In genomic region chr8:90877430-90877975, GRCm38 (mm10) we compare ENCODE assay signal across 7 mouse cellular contexts. TPM values are rescaled to one million over a fixed set of nuclear protein-coding genes. Genes with fewer than 3 reads are reported as not detected.
DNase-seq lines count a peak whose midpoint lies in the region; ATAC-seq and TF ChIP-seq lines count a peak whose summit lies in the region.

No protein-coding gene starts in this region.

- no peak for ATAC-seq in megakaryocyte, adult 5-6 weeks (ENCODE audit: poor library complexity, severe bottlenecking)
- ATAC-seq in forebrain, embryonic 12.5 days (ENCODE audit: low FRiP score), result no peak; the same call in 1 of the 2 replicates
- ATAC-seq in kidney, postnatal 0 days (replicated peaks; ENCODE audit: low FRiP score, low read depth), result no peak
- ATAC-seq in neural tube, embryonic 13.5 days (ENCODE audit: low read depth), result peak; percentile 54; the same call in 1 of the 2 replicates

- peaks cover 63% of the 10 kb centered on the region for H3K4me1 ChIP-seq in megakaryocyte, embryonic 14.5 days
- H3K4me1 ChIP-seq in forebrain, embryonic 12.5 days, result peaks cover 25% of the 10 kb centered on the region
- H3K4me1 ChIP-seq in kidney, postnatal 0 days (replicated peaks; ENCODE audit: insufficient read depth, low read length), result peaks cover 7% of the 10 kb centered on the region
- peaks cover 35% of the 10 kb centered on the region for H3K4me1 ChIP-seq in neural tube, embryonic 13.5 days (replicated peaks)

- peak; percentile 26 for DNase-seq in kidney, postnatal 0 days (ENCODE audit: low spot score)
- DNase-seq in frontal cortex, postnatal 14 days (ENCODE audit: low spot score in 2 of 2), result no peak
- DNase-seq in cerebellum, adult 8-10 months, result no peak

- H3K36me3 ChIP-seq in megakaryocyte, embryonic 14.5 days (replicated peaks; ENCODE audit: low read length), result no peaks in the 10 kb centered on the region
- no peaks in the 10 kb centered on the region for H3K36me3 ChIP-seq in forebrain, embryonic 12.5 days (replicated peaks)
- H3K36me3 ChIP-seq in kidney, postnatal 0 days (ENCODE audit: insufficient read depth, low read length), result no peaks in the 10 kb centered on the region
- H3K36me3 ChIP-seq in neural tube, embryonic 13.5 days, result no peaks in the 10 kb centered on the region

- H3K27ac ChIP-seq in forebrain, embryonic 12.5 days, result peak overlapping the region; percentile 94
- peak overlapping the region; percentile 75 for H3K27ac ChIP-seq in kidney, postnatal 0 days
- H3K27ac ChIP-seq in neural tube, embryonic 13.5 days (replicated peaks), result peak overlapping the region; percentile 93

- peak overlapping the region; percentile 76 for H3K4me2 ChIP-seq in forebrain, embryonic 12.5 days
- peak overlapping the region; percentile 74 for H3K4me2 ChIP-seq in kidney, postnatal 0 days (ENCODE audit: low read length)
- peak overlapping the region; percentile 76 for H3K4me2 ChIP-seq in neural tube, embryonic 13.5 days

- no peaks in the 10 kb centered on the region for H3K9me3 ChIP-seq in megakaryocyte, embryonic 14.5 days
- no peaks in the 10 kb centered on the region for H3K9me3 ChIP-seq in forebrain, embryonic 12.5 days
- no peaks in the 10 kb centered on the region for H3K9me3 ChIP-seq in kidney, postnatal 0 days (replicated peaks; ENCODE audit: low read length)
- no peaks in the 10 kb centered on the region for H3K9me3 ChIP-seq in neural tube, embryonic 13.5 days

- peak overlapping the region; percentile 93 for H3K4me3 ChIP-seq in megakaryocyte, embryonic 14.5 days (replicated peaks)
- H3K4me3 ChIP-seq in forebrain, embryonic 12.5 days (replicated peaks), result peak overlapping the region; percentile 36
- H3K4me3 ChIP-seq in kidney, postnatal 0 days (replicated peaks; ENCODE audit: low read depth, low read length), result peak overlapping the region; percentile 48
- peak overlapping the region; percentile 41 for H3K4me3 ChIP-seq in neural tube, embryonic 13.5 days

- peak overlapping the region; percentile 41 for H3K9ac ChIP-seq in forebrain, embryonic 12.5 days
- peak overlapping the region; percentile 46 for H3K9ac ChIP-seq in kidney, postnatal 0 days (ENCODE audit: low read depth, low read length)
- peak overlapping the region; percentile 72 for H3K9ac ChIP-seq in neural tube, embryonic 13.5 days

- WGBS in forebrain, embryonic 12.5 days, result 2% methylated on average over 11 of the region's 11 CpGs
- WGBS in kidney, postnatal 0 days, result 8% methylated on average over 11 of the region's 11 CpGs
- WGBS in neural tube, embryonic 13.5 days, result 1% methylated on average over 11 of the region's 11 CpGs

- H3K27me3 ChIP-seq in megakaryocyte, embryonic 14.5 days (replicated peaks), result no peaks in the 10 kb centered on the region
- no peaks in the 10 kb centered on the region for H3K27me3 ChIP-seq in forebrain, embryonic 12.5 days
- no peaks in the 10 kb centered on the region for H3K27me3 ChIP-seq in kidney, postnatal 0 days (ENCODE audit: insufficient read depth, low read length)
- no peaks in the 10 kb centered on the region for H3K27me3 ChIP-seq in neural tube, embryonic 13.5 days

- no peak for TF ChIP-seq CTCF in kidney, postnatal 0 days (IDR thresholded peaks at IDR 0.05; ENCODE audit: low read depth)

RNA-seq across cellular contexts. Expression of gene Chd9, which starts 49.4 kb away (rescaled TPM):
- polyA plus RNA-seq in megakaryocyte, embryonic 14.5 days (2012; ENCODE audit: insufficient read depth, low replicate concordance), result 0.17 and 0.65 TPM in 2 replicates
- 91.1 and 104 TPM in 2 replicates for total RNA-seq in megakaryocyte, adult 5-6 weeks (2015)
- total RNA-seq in megakaryocyte, adult 5-6 weeks (2017), result 39.0 and 45.6 TPM in 2 replicates
- polyA plus RNA-seq in forebrain, embryonic 12.5 days (2016; fragmentation: Nextera tagmentation; extraction: Ambion mirVana), result 72.0 and 73.3 TPM in 2 replicates
- polyA plus RNA-seq in kidney, postnatal 0 days (2015; fragmentation: Nextera tagmentation; extraction: Ambion mirVana), result 116 and 117 TPM in 2 replicates
- polyA plus RNA-seq in neural tube, embryonic 13.5 days (2015; fragmentation: Nextera tagmentation; extraction: Ambion mirVana), result 78.3 and 83.7 TPM in 2 replicates

Comparison
In these comparisons a context has a peak if more than half of its experiments do, and no peak if none do; other contexts are left out.
1. H3K4me3 ChIP-seq: peak in every context shown above with its lines; median percentile 93 in megakaryocyte, embryonic 14.5 days; 48 in kidney, postnatal 0 days; 41 in neural tube, embryonic 13.5 days; 36 in forebrain, embryonic 12.5 days.
2. RNA of gene Chd9, which starts 49.4 kb away (polyA plus RNA-seq): 116 to 117 TPM in kidney, postnatal 0 days, 78.3 to 83.7 TPM in neural tube, embryonic 13.5 days and 72.0 to 73.3 TPM in forebrain, embryonic 12.5 days; 0.17 to 0.65 TPM in megakaryocyte, embryonic 14.5 days; every median in the first group is over 10 times any median in the second.
3. Peak in every context shown above with its lines, with median percentiles within 50 percentile points of each other: H3K27ac ChIP-seq, H3K4me2 ChIP-seq and H3K9ac ChIP-seq.